Comparison of ENCODE assay signal across 16 mouse cellular contexts in the genomic region with DNA sequence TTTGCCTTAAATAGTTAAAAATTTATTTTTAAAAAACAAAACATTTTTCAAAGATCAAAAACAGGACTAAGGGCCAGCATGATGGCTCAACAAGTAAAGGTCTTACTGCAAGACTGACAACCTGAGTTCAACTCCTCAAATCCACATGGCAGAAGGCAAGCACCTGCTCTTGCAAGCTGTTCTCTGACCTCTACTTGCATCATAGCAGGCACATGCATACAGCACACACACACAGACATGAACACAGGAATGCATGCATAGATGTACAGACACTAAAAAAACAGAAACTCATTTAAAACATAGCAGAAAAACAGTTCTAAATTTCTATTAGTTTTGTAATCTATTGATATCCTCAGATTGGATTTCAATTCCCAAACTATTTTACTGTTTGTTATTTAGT.
"Had no signal": no experiment of that assay in that cellular context is flagged by ENCODE, and none has a peak within 500 bp of the region (broad histone marks: within the 10 kb centered on the region; RNA-seq: fewer than 3 reads in every experiment).

No protein-coding gene starts in this region.

- H3K27me3 ChIP-seq: neural tube, embryonic 13.5 days; neural tube, embryonic 15.5 days; stomach, embryonic 15.5 days had no signal

- H3K9me3 ChIP-seq: neural tube, embryonic 13.5 days; neural tube, embryonic 15.5 days; stomach, embryonic 15.5 days had no signal

- H3K4me2 ChIP-seq: neural tube, embryonic 13.5 days; neural tube, embryonic 15.5 days; stomach, embryonic 15.5 days had no signal

- H3K27ac ChIP-seq: neural tube, embryonic 13.5 days; neural tube, embryonic 15.5 days; stomach, embryonic 15.5 days; stomach, postnatal 0 days had no signal

- H3K9ac ChIP-seq: neural tube, embryonic 13.5 days; neural tube, embryonic 15.5 days; stomach, embryonic 15.5 days had no signal

- H3K4me3 ChIP-seq: neural tube, embryonic 13.5 days; neural tube, embryonic 15.5 days; stomach, embryonic 15.5 days had no signal

- H3K4me1 ChIP-seq: neural tube, embryonic 13.5 days; neural tube, embryonic 15.5 days; stomach, embryonic 15.5 days had no signal

- DNase-seq: retina, postnatal 1 day; right cerebral cortex, adult 18-20 months; right cerebral cortex, postnatal 14 days; right cerebral cortex, postnatal 25 days; right cerebral cortex, postnatal 4 days; spleen, adult 18-20 months; thymus, adult 18-20 months; thymus, adult 2 months; thymus, postnatal 14 days; thymus, postnatal 25 days; thymus, postnatal 36 days; thymus, postnatal 4 days had no signal

- H3K36me3 ChIP-seq: neural tube, embryonic 13.5 days; neural tube, embryonic 15.5 days; stomach, embryonic 15.5 days had no signal
